Mouse (Mus musculus) kidney, postnatal 0 days (tissue): ENCODE measurements around the gene Zswim8. TPM values are rescaled to one million over a fixed set of nuclear protein-coding genes. Genes with fewer than 3 reads are reported as not detected.

ENCODE experiments used
- ATAC-seq: fragments of 200-750 bp; cut with Nextera tagmentation; replicated peaks from 2 replicates; pipeline ENCODE4 v1.8.0; 2017; ENCODE audit warnings: low read depth, moderate number of reproducible peaks, moderate TSS enrichment, moderate library complexity; ENCODE audit not compliant: low FRiP score
- DNase-seq: peaks from one replicate; pipeline ENCODE4 v3.0.0-alpha.2; 2016; ENCODE audit warnings: low spot score
- H3K27ac ChIP-seq: fragments of 300-500 bp; sonication (generic); 2 replicates; pipeline ENCODE4 v1.5.1; 2014; ENCODE audit warnings: mild to moderate bottlenecking
- H3K27me3 ChIP-seq: fragments of 300-500 bp; sonication (generic); 2 replicates; pipeline ENCODE4 v1.6.1; 2014; ENCODE audit warnings: low read length, mixed read lengths; ENCODE audit not compliant: insufficient read depth
- H3K36me3 ChIP-seq: fragments of 300-500 bp; sonication (generic); 2 replicates; pipeline ENCODE4 v1.6.1; 2014; ENCODE audit warnings: low read length, mixed read lengths; ENCODE audit not compliant: insufficient read depth
- H3K4me1 ChIP-seq: fragments of 300-500 bp; sonication (generic); replicated peaks from 2 replicates; pipeline ENCODE4 v1.6.1; 2014; ENCODE audit warnings: antibody characterized with exemption, low read length, mixed read lengths; ENCODE audit not compliant: insufficient read depth
- H3K4me2 ChIP-seq: fragments of 300-500 bp; sonication (generic); 2 replicates; pipeline ENCODE4 v1.6.1; 2014; ENCODE audit warnings: mild to moderate bottlenecking, low read length, moderate library complexity, mixed read lengths
- H3K4me3 ChIP-seq: fragments of 300-500 bp; sonication (generic); replicated peaks from 2 replicates; pipeline ENCODE4 v1.5.1; 2014; ENCODE audit warnings: low read depth, low read length
- H3K9ac ChIP-seq: fragments of 300-500 bp; sonication (generic); 2 replicates; pipeline ENCODE4 v1.6.1; 2014; ENCODE audit warnings: low read depth, low read length
- H3K9me3 ChIP-seq: fragments of 300-500 bp; sonication (generic); replicated peaks from 2 replicates; pipeline ENCODE4 v1.6.1; 2016; ENCODE audit warnings: low read length, inconsistent platforms, mixed read lengths
- CTCF ChIP-seq: IDR thresholded peaks from 2 replicates; pipeline ENCODE4 v1.5.1; 2016; ENCODE audit warnings: antibody characterized with exemption, low read depth, mild to moderate bottlenecking, moderate library complexity
- WGBS: fragments of 180-500 bp; shearing (Covaris S2); extraction: QIAGEN DNeasy Blood & Tissue Kit; methylation state at CpG from one replicate; pipeline ENCODE4 v1.1.7; 2014; 5-methylcytosine and 5-hydroxymethylcytosine counted together
- polyA plus RNA-seq: library from polyadenylated mRNA; unstranded; fragments of >200 nt; fragmentation: Nextera tagmentation; extraction: Ambion mirVana; gene quantifications from 2 replicates; pipeline ENCODE4 v1.2.1, GENCODE M21; 2015

Zswim8 gene
- polyA plus RNA-seq = 20.2 and 20.6 TPM in 2 replicates

DNA sequence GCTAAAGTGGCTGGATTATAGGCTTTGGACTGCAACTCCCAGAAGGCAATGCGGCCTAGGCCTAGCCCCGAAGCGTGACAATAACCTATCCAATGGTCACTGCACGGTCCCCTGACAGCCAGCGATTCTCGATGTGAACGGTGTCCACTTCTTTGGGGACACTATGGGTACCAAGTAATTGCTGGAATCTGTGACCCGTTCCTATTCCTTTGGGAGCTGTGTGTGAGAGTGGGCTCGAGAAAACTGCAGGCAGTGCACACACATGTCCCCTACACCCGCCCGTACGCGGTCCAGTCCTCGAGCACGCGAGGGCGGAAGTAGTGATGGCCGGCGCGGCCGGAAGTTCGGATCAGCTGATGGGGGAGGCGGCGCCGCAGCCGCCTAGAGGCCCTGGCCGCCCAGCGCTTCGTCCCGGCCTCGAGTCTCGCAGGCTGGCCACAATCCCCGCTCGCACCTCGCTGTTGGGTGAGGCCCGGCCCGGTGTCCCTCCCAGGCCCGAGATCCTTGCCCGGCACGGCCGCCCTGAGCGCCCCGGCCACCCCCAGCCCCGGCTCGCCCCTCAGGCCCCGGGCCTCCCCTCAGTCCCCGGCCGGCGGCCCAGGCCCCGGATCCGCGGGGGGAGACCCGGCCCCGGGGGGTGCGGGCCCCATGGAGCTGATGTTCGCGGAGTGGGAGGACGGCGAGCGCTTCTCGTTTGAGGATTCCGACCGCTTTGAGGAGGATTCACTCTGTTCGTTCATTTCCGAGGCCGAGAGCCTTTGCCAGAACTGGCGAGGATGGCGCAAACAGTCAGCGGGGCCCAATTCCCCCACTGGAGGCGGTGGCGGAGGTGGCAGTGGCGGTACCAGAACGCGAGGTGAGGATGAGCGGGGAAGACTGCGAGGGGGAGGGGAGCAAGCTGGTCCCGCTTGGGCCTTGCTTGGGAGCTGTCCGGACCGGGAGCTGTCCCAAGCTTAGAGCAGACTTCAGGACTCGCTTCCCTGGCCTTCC is at the start of gene Zswim8:
Gene Zswim8, plus strand, starts transcription at position 352 of the 990 bp plus-strand sequence.
- no peaks in the 10 kb centered on the region for H3K27me3 ChIP-seq
- under 1% methylated on average over 72 of the region's 80 CpGs for WGBS
- peaks cover 16% of the 10 kb centered on the region for H3K36me3 ChIP-seq
- DNase-seq (peak; percentile 95), ATAC-seq (peak; percentile 91)
- peak within 1 kb of the TSS; percentile 98 for H3K4me3 ChIP-seq
- TF ChIP-seq CTCF = no peak
- H3K27ac ChIP-seq = peak within 1 kb of the TSS; percentile 85
- no peaks in the 10 kb centered on the region for H3K9me3 ChIP-seq
- H3K4me1 ChIP-seq = peaks cover 10% of the 10 kb centered on the region
- peak within 1 kb of the TSS; percentile 97 for H3K9ac ChIP-seq
- H3K4me2 ChIP-seq = peak within 1 kb of the TSS; percentile 89

DNA sequence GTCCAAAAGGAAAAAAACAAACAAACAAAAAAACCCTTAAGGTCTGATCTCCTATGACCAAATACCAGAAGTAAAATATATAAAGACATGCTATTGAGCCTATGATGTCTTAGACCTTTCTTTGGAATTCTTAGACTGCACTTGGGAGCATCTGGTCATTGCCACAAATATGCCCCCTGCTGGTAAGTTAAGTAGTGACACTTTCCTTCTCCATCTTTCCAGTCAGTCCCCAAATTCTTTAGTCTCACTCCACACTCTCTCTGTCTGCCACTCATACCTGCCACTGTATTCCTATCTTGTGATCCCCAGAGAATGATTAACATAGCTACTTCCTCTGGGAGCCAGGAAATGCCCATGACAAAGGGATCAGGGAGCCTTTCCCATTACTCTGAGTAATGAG is 49.0 kb upstream of the Zswim8 start:
- no peaks in the 10 kb centered on the region for H3K36me3 ChIP-seq
- H3K9ac ChIP-seq = no peak overlapping the region
- no peak overlapping the region for H3K4me3 ChIP-seq
- DNase-seq = peak; percentile 89
- H3K4me1 ChIP-seq = peaks cover 3% of the 10 kb centered on the region; the same call in 1 of the 2 replicates
- ATAC-seq = no peak
- peak; percentile 84 for TF ChIP-seq CTCF
- no peak overlapping the region for H3K4me2 ChIP-seq
- H3K27me3 ChIP-seq = no peaks in the 10 kb centered on the region
- H3K9me3 ChIP-seq = no peaks in the 10 kb centered on the region
- no peak overlapping the region for H3K27ac ChIP-seq

DNA sequence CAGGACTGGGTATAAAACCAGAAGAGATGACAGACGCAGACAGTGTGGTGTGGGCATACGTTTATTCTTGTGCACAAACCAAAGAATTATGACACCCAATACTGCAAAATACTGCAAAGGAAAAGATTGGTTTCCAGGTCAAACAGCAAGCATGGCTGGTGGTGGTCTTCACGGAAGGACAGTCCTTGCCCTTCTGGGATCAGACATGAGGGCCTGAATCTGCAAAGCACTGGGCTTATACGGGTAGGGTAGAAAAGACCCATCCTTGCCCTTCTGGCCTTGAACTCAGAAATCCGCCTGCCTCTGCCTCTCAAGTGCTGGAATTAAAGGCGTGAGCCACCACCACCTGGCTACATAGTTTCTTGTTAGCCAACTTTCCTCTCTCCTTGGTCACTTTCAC is 48.5 kb upstream of the Zswim8 start:
- H3K27me3 ChIP-seq = no peaks in the 10 kb centered on the region

DNA sequence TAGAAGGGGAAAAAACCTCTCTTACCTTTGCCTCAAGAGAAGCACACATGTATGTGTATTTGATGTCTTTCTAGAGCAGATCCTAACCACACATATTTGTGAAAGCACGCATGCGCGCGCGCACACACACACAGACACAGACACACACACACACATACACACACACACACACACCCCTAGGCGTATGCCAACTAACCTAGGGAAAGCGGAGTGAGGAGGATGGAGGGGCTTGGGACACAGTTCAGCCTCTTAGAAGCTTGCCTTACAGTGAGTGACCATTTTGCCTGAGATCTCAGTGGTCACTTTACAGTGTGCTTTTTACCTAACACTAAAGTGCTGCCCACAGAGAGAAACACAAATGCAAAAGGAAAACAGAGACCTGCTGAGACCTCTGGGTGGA is 47.7 kb upstream of the Zswim8 start:
- ATAC-seq = no peak
- TF ChIP-seq CTCF = no peak
- 96% methylated on average over 7 of the region's 7 CpGs for WGBS

More for the DNA sequence above, 48.5 kb upstream of the Zswim8 start:
- no peak for TF ChIP-seq CTCF
- no peak overlapping the region for H3K9ac ChIP-seq
- ATAC-seq (no peak), DNase-seq (no peak)
- no peak overlapping the region for H3K4me3 ChIP-seq
- WGBS = 81% methylated on average over 6 of the region's 6 CpGs
- H3K4me1 ChIP-seq = peaks cover 5% of the 10 kb centered on the region; the same call in 1 of the 2 replicates
- H3K4me2 ChIP-seq = no peak overlapping the region
- H3K27ac ChIP-seq = no peak overlapping the region
- H3K9me3 ChIP-seq = no peaks in the 10 kb centered on the region
- H3K36me3 ChIP-seq = no peaks in the 10 kb centered on the region

DNA sequence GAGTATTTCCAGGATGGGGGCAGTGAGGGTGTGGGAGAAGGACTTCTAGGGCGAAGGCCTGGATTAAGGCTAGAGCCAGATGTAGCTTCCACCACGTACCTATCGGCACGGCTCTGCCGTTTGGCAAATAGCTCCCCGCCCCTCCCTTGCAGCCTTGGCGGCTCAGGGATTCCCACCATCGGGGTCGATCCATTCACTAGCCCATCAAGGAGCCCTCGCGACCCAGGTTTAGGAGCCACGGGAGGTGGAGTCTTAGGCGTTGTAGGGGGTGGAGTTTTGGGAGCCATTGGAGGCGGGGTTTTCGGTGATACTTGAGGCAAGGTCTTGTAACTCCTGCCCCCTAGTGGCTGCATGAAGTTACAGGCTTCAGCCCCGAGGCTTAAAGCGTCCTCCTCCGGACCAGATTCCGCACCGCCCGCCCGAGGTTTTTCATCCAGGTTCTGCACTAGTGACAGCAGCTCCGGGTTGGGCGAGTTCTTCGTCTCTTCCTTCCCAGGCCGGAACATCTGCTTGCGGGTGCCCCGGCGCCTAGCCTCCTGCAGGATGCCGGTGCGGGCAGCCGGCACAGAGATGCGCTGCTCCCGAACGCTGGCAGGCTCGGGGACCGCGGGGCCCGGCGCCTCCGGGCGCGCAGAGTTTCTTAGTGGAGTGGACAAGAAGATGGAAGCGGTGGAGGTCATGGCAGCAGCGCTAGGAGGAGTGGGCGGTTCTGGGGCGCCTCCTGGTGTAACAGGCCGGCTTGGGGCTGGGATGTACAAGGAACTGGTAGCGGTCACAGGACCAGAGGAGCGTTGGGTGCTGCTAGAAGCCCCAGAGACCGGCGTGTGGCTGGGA is 46.3 kb upstream of the Zswim8 start:
- peak overlapping the region; percentile 90 for H3K27ac ChIP-seq
- peak overlapping the region; percentile 91 for H3K4me2 ChIP-seq
- 1% methylated on average over 52 of the region's 52 CpGs for WGBS
- H3K9ac ChIP-seq = peak overlapping the region; percentile 66
- peak; percentile 94 for TF ChIP-seq CTCF
- no peaks in the 10 kb centered on the region for H3K9me3 ChIP-seq
- peak; percentile 99 for DNase-seq
- ATAC-seq = peak; percentile 86
- no peaks in the 10 kb centered on the region for H3K36me3 ChIP-seq
- H3K4me3 ChIP-seq = peak overlapping the region; percentile 64
- peaks cover 5% of the 10 kb centered on the region; the same call in 1 of the 2 replicates for H3K4me1 ChIP-seq
- H3K27me3 ChIP-seq = no peaks in the 10 kb centered on the region

More for the DNA sequence above, 47.7 kb upstream of the Zswim8 start:
- H3K36me3 ChIP-seq = no peaks in the 10 kb centered on the region
- no peaks in the 10 kb centered on the region for H3K9me3 ChIP-seq
- no peak overlapping the region for H3K27ac ChIP-seq
- H3K4me1 ChIP-seq = peaks cover 5% of the 10 kb centered on the region; the same call in 1 of the 2 replicates
- H3K9ac ChIP-seq = no peak overlapping the region
- no peak overlapping the region for H3K4me2 ChIP-seq
- DNase-seq = no peak
- H3K4me3 ChIP-seq = no peak overlapping the region
- H3K27me3 ChIP-seq = no peaks in the 10 kb centered on the region
